Mouse (Mus musculus) heart, embryonic 13.5 days (tissue): ENCODE measurements around the gene Spata2l. TPM values are rescaled to one million over a fixed set of nuclear protein-coding genes. Genes with fewer than 3 reads are reported as not detected.
"Not testable (repeated sequence)": the region's sequence is repeated elsewhere in the genome, so short reads cannot be mapped to it uniquely, and the experiment has no call there.

Source experiments
- ATAC-seq: fragments of 200-750 bp; cut with Nextera tagmentation; 2 replicates; pipeline ENCODE4 v1.8.0; 2017; ENCODE audit warnings: moderate TSS enrichment; ENCODE audit not compliant: insufficient number of reproducible peaks, low FRiP score, low TSS enrichment; ENCODE audit errors: extremely low read depth
- H3K27ac ChIP-seq: fragments of 300-500 bp; sonication (generic); replicated peaks from 2 replicates; pipeline ENCODE4 v1.5.1; 2015; ENCODE audit warnings: moderate library complexity, mild to moderate bottlenecking, inconsistent platforms
- H3K27me3 ChIP-seq: fragments of 300-500 bp; sonication (generic); replicated peaks from 2 replicates; pipeline ENCODE4 v1.6.1; 2015; ENCODE audit warnings: mild to moderate bottlenecking, inconsistent platforms
- H3K36me3 ChIP-seq: fragments of 300-500 bp; sonication (generic); 2 replicates; pipeline ENCODE4 v1.6.1; 2015; ENCODE audit warnings: mild to moderate bottlenecking, inconsistent platforms
- H3K4me1 ChIP-seq: fragments of 300-500 bp; sonication (generic); 2 replicates; pipeline ENCODE4 v1.6.1; 2015; ENCODE audit warnings: inconsistent platforms
- H3K4me2 ChIP-seq: fragments of 300-500 bp; sonication (generic); 2 replicates; pipeline ENCODE4 v1.6.1; 2015; ENCODE audit warnings: inconsistent platforms, mild to moderate bottlenecking, moderate library complexity
- H3K4me3 ChIP-seq: fragments of 300-500 bp; sonication (generic); 2 replicates; pipeline ENCODE4 v1.5.1; 2015; ENCODE audit warnings: moderate library complexity, mild to moderate bottlenecking, inconsistent platforms
- H3K9ac ChIP-seq: fragments of 300-500 bp; sonication (generic); 2 replicates; pipeline ENCODE4 v1.6.1; 2015; ENCODE audit warnings: inconsistent platforms, mild to moderate bottlenecking, moderate library complexity
- H3K9me3 ChIP-seq: fragments of 300-500 bp; sonication (generic); 2 replicates; pipeline ENCODE4 v1.6.1; 2016; ENCODE audit warnings: inconsistent platforms
- WGBS: fragments of 180-500 bp; shearing (Covaris S2); methylation state at CpG from one replicate; pipeline ENCODE4 v1.1.7; 2015; ENCODE audit warnings: mixed read lengths; 5-methylcytosine and 5-hydroxymethylcytosine counted together
- polyA plus RNA-seq: library from polyadenylated mRNA; unstranded; fragments of >200 nt; fragmentation: Nextera tagmentation; extraction: Ambion mirVana; gene quantifications from 2 replicates; pipeline ENCODE4 v1.2.1, GENCODE M21; 2015

The Spata2l gene
- polyA plus RNA-seq, 1 experiment from 2014 or later: 3.1 TPM

DNA sequence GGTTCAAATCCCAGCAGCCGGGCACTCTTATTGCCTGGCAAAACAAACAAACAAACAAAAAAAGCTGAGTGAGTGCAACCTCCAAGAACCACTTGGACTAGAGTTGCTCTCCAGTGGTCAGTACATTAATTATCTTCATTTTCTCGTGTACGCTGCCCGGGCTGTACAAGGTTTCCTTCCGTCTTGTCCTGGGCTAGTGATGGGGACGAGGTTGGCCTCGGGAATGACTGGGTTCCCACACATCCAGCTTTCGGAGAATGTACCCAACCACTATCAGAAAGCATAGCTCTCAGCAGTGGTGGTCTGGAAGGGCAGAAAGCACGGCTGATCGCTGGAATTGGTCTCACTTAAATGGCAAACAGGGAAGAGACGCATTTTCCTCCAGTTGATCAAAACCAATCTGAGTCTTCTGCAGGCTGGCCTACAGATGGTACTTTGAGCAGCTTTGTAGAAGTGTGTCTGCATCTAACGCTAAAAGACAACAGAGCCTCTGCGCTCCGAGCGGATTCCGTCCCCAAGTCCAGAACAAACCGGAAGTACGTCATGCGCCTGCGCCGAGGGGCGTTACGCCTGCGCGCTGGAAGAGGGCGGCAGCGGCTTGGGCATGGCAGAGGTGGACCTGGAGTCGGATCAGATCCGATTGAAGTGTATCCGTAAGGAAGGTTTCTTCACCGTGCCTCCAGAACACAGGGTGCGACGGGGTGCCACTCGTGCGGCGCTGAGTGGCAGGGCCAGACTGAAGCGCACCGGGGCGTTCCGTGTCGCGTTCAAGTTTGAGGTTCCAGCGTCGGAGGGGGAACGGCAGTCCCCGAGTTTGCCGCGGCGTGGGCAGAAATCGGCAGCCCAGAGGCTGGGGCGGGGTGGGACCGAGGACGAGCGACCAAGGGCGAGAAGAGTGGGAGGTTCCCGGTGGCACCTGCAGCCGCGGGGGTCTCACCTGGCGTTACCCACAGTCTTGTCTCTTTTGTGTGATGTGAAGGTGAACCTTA lies 11.5 kb downstream of the Spata2l start, which contains the start of gene Cdk10:
TSS of gene Cdk10 (plus strand) at position 565 of the 989 bp plus-strand sequence.
- peak within 1 kb of the TSS; percentile 88 for H3K27ac ChIP-seq
- 3% methylated on average over 59 of the region's 59 CpGs for WGBS
- peaks cover 29% of the 10 kb centered on the region for H3K36me3 ChIP-seq
- H3K9me3 ChIP-seq: no peaks in the 10 kb centered on the region
- peak within 1 kb of the TSS; percentile 93 for H3K4me2 ChIP-seq
- peak; percentile 66; the same call in 1 of the 2 replicates for ATAC-seq
- peak within 1 kb of the TSS; percentile 85 for H3K4me3 ChIP-seq
- H3K4me1 ChIP-seq: peaks cover 15% of the 10 kb centered on the region
- H3K9ac ChIP-seq: peak within 1 kb of the TSS; percentile 94
- no peaks in the 10 kb centered on the region for H3K27me3 ChIP-seq

DNA sequence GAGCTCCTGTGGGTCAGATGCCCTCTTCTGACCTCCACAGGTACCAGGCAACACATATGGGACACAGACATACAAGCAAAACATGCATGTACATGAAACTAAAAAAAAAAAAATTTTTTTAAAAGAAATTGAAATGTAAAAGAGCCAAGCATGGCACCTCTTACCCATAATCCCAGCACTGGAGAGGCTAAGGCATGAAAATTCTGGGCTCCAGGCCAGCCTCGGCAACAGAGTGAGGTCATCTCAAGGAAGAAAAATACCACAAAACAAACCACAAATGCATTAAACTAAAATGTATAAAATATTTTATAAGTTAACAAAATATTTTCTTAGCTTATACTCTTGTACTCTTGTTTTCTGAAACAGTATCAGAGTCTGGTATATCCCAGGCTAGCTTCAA lies 15.1 kb downstream of the Spata2l start:
- 63% methylated on average over 1 of the region's 1 CpGs for WGBS
- Histone ChIP-seq H3K27me3 (no peaks in the 10 kb centered on the region), H3K4me3 (no peak overlapping the region), H3K4me1 (peaks cover 17% of the 10 kb centered on the region), H3K9ac (no peak overlapping the region), H3K27ac (no peak overlapping the region), H3K36me3 (no peaks in the 10 kb centered on the region), H3K4me2 (no peak overlapping the region), H3K9me3 (no peaks in the 10 kb centered on the region)
- no peak for ATAC-seq

- WGBS: 25% methylated on average over 3 of the region's 3 CpGs
- Histone ChIP-seq H3K27ac (no peak overlapping the region), H3K4me2 (no peak overlapping the region), H3K36me3 (no peaks in the 10 kb centered on the region), H3K4me1 (peaks cover 37% of the 10 kb centered on the region), H3K27me3 (no peaks in the 10 kb centered on the region), H3K9me3 (no peaks in the 10 kb centered on the region), H3K9ac (no peak overlapping the region), H3K4me3 (no peak overlapping the region)
- ATAC-seq: no peak
Observed at GRCm38 (mm10) chr8:123215430-123215829, 20.6 kb downstream of the Spata2l start.

DNA sequence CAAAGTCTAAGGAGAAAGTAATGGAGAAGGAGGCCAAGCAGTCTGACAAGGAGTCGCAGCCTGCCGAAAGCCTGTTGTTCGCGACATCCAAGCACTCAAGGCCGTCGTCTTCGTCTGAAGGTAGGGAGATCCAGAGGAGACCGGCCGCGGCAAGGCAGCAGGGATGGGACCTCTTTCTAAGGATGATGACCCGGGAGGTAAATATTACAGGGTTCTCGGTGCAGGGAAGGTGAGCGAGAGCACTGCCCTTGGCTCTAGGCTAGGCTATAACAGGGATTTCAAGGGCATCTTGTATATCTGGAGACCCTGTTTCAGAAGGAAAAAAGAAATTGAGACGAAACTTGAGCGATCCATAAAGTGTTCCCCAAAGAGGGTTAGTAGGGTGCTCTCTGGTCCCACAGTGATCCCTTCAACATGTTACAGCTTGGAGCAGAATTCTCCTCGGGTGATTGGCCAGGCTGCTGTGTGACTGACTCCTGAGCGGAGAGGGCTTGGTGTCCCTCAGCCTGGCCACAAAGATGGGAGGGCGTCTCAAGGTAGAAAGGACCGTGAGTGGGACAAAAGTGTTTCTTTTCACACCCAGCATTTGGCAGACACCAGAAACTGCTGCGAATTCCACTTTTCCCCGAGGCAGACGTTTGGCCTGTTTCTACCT lies 22.8 kb downstream of the Spata2l start:
- peaks cover 37% of the 10 kb centered on the region for H3K4me1 ChIP-seq
- no peaks in the 10 kb centered on the region for H3K9me3 ChIP-seq
- peak overlapping the region; percentile 99 for H3K4me3 ChIP-seq
- no peak for ATAC-seq
- no peaks in the 10 kb centered on the region for H3K27me3 ChIP-seq
- peak overlapping the region; percentile 93 for H3K9ac ChIP-seq
- H3K4me2 ChIP-seq: peak overlapping the region; percentile 97
- H3K27ac ChIP-seq: peak overlapping the region; percentile 51
- H3K36me3 ChIP-seq: peaks cover 20% of the 10 kb centered on the region
- WGBS: 16% methylated on average over 22 of the region's 22 CpGs

- WGBS: 1% methylated on average over 76 of the region's 76 CpGs
Observed at GRCm38 (mm10) chr8:123212321-123213117, 23.5 kb downstream of the Spata2l start, which contains the start of the genes Chmp1a and Spata33. TSS of gene Chmp1a (minus strand) at chr8:123212763. TSS of gene Spata33 (plus strand) at chr8:123212832.

DNA sequence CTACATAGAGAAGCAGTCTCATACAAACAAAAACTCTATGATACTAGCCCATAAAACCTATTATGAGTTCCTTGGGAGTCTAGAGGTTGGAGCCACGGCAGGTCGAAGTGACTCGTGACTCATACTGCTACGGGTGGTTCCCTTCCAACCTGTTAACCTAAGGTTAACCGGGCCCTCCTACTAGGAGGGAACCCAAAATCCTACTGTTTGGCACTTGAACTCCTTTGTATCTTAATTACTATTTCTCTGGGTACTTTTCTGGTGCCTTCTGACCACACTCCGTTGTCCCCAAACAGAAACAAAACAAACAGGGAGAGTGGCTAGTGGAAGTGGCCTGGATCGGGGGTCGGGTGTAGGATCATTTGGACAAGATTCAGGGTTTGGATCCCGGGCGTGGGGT lies 24.2 kb downstream of the Spata2l start:
- Histone ChIP-seq H3K4me2 (peak overlapping the region; percentile 97), H3K9ac (peak overlapping the region; percentile 93), H3K4me1 (peaks cover 37% of the 10 kb centered on the region), H3K27ac (no peak overlapping the region), H3K27me3 (no peaks in the 10 kb centered on the region), H3K36me3 (peaks cover 34% of the 10 kb centered on the region), H3K9me3 (no peaks in the 10 kb centered on the region), H3K4me3 (peak overlapping the region; percentile 99)
- ATAC-seq: no peak
- WGBS: 40% methylated on average over 10 of the region's 10 CpGs

More at GRCm38 (mm10) chr8:123212321-123213117, 23.5 kb downstream of the Spata2l start, which contains the start of the genes Chmp1a and Spata33:
- Histone ChIP-seq H3K9me3 (no peaks in the 10 kb centered on the region), H3K27ac (peak within 1 kb of the TSS; percentile 51), H3K4me2 (peak within 1 kb of the TSS; percentile 97), H3K27me3 (no peaks in the 10 kb centered on the region), H3K4me3 (peak within 1 kb of the TSS; percentile 99), H3K4me1 (peaks cover 37% of the 10 kb centered on the region), H3K9ac (peak within 1 kb of the TSS; percentile 93), H3K36me3 (peaks cover 27% of the 10 kb centered on the region)
- ATAC-seq: peak; percentile 89

DNA sequence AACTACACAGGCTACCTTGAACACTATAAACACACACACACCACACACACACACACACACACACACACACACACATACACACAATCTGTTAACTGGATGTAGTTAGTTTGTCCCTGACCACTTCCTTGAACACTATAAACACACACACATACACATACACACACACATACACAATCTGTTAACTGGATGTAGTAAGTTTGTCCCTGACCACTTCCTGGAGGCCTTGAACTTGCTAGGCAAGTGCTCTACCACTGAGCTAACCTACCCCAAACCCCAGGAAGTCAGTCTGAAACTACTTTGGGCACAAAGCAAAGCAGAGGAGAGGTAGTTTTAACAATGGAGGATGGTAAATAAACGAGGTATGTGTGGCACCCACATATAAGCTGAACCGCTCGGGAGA lies 32.5 kb downstream of the Spata2l start:
- Histone ChIP-seq H3K27ac (no peak overlapping the region), H3K9ac (no peak overlapping the region), H3K9me3 (no peaks in the 10 kb centered on the region), H3K4me2 (no peak overlapping the region), H3K36me3 (peaks cover 45% of the 10 kb centered on the region), H3K27me3 (peaks cover 16% of the 10 kb centered on the region; the same call in 1 of the 2 replicates), H3K4me3 (no peak overlapping the region), H3K4me1 (no peaks in the 10 kb centered on the region)
- 86% methylated on average over 3 of the region's 3 CpGs for WGBS
- ATAC-seq: no peak

DNA sequence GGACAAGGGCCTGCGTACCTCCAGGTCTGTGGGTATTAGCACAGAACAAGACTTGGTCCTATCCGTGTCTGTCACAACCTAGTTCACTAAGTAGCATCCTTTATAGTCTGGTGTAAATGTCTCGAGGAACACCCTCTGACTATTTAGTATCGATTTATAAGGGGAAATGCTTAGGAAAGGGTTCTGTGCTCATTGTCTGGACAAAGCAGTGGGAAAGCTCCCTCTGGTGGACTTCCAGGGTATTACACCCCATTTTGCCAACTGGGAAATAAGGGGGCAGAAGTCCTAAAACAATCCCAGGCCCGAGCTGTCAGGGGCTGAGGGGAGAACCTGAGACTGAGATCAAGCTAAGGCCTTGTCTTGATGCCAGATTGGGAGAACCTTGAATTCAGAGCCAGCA lies 33.7 kb downstream of the Spata2l start:
- Histone ChIP-seq H3K27me3 (peaks cover 24% of the 10 kb centered on the region; the same call in 1 of the 2 replicates), H3K27ac (no peak overlapping the region), H3K36me3 (peaks cover 32% of the 10 kb centered on the region), H3K9me3 (no peaks in the 10 kb centered on the region), H3K4me2 (no peak overlapping the region), H3K4me3 (no peak overlapping the region), H3K4me1 (no peaks in the 10 kb centered on the region), H3K9ac (no peak overlapping the region; the same call in 1 of the 2 replicates)
- WGBS: 33% methylated on average over 5 of the region's 5 CpGs
- ATAC-seq: no peak

DNA sequence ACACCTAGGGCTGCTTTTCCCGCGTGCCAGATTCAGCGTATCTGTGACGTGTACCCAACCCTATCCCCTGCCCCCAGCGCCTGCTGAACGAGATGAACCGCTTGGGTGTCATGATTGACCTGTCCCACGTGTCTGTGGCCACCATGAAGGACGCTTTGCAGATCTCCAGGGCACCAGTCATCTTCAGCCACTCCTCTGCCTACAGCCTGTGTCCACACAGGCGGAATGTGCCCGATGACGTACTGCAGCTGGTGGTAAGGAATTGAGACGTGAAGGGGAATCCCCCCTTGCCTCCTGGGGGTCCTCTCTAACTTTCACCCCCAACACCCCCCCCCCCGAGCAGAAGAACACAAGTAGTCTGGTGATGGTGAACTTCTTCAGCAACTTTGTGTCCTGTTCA lies 36.2 kb downstream of the Spata2l start:
- peaks cover 11% of the 10 kb centered on the region for H3K36me3 ChIP-seq
- no peak overlapping the region for H3K4me3 ChIP-seq
- ATAC-seq: no peak
- no peak overlapping the region for H3K4me2 ChIP-seq
- H3K9ac ChIP-seq: no peak overlapping the region
- H3K27ac ChIP-seq: no peak overlapping the region
- H3K27me3 ChIP-seq: peaks cover 26% of the 10 kb centered on the region; the same call in 1 of the 2 replicates
- no peaks in the 10 kb centered on the region for H3K9me3 ChIP-seq
- H3K4me1 ChIP-seq: no peaks in the 10 kb centered on the region
- WGBS: 52% methylated on average over 14 of the region's 14 CpGs

- H3K9ac ChIP-seq, H3K4me3 ChIP-seq, H3K9me3 ChIP-seq, H3K4me2 ChIP-seq, H3K36me3 ChIP-seq, ATAC-seq, H3K4me1 ChIP-seq, H3K27ac ChIP-seq: not testable (repeated sequence)
- peaks cover 39% of the 10 kb centered on the region for H3K27me3 ChIP-seq
- WGBS: 68% methylated on average over 5 of the region's 5 CpGs
Observed at GRCm38 (mm10) chr8:123197016-123197415, 39.0 kb downstream of the Spata2l start.
